Mouse (Mus musculus): ENCODE results near the gene Scube1. TPM values are rescaled to one million over a fixed set of nuclear protein-coding genes. Genes with fewer than 3 reads are reported as not detected.

Scube1 gene
- polyA plus RNA-seq, 1 experiment, result not detected

GRCm38 (mm10) chr15:83607115-83607802 is 117.6 kb downstream of the Scube1 start:
- peaks cover 3% of the 10 kb centered on the region; the same call in 1 of the 2 replicates for H3K4me1 ChIP-seq (ENCODE audit: control insufficient read depth, insufficient read depth, low read length)
- H3K4me3 ChIP-seq (replicated peaks; ENCODE audit: control insufficient read depth, low read depth, low read length), result no peak overlapping the region
- 46% methylated on average over 15 of the region's 15 CpGs for WGBS
- TF ChIP-seq CTCF (IDR thresholded peaks at IDR 0.05; ENCODE audit: control insufficient read depth, insufficient read depth, low read length) (peak; percentile 96), POLR2A (IDR thresholded peaks at IDR 0.05; ENCODE audit: borderline replicate concordance, control insufficient read depth, low read depth, low read length) (no peak)
- H3K27ac ChIP-seq (ENCODE audit: control insufficient read depth, insufficient read depth, low read depth, low read length, poor library complexity), result peak overlapping the region; percentile 59

- TF ChIP-seq CTCF (IDR thresholded peaks at IDR 0.05; ENCODE audit: control insufficient read depth, insufficient read depth, low read length) (no peak), POLR2A (IDR thresholded peaks at IDR 0.05; ENCODE audit: borderline replicate concordance, control insufficient read depth, low read depth, low read length) (0 out of 2 replicates have a peak, but pooled peaks have one; percentile 18)
- Histone ChIP-seq H3K27ac (ENCODE audit: control insufficient read depth, insufficient read depth, low read depth, low read length, poor library complexity) (peak overlapping the region; percentile 59), H3K4me1 (ENCODE audit: control insufficient read depth, insufficient read depth, low read length) (peaks cover 3% of the 10 kb centered on the region; the same call in 1 of the 2 replicates), H3K4me3 (replicated peaks; ENCODE audit: control insufficient read depth, low read depth, low read length) (no peak overlapping the region)
- WGBS, result 68% methylated on average over 8 of the region's 8 CpGs
These were observed 118.1 kb downstream of the Scube1 start for GRCm38 (mm10) chr15:83606700-83607099.

- 86% methylated on average over 11 of the region's 11 CpGs for WGBS
- peaks cover 4% of the 10 kb centered on the region for H3K4me1 ChIP-seq (ENCODE audit: control insufficient read depth, insufficient read depth, low read length)
- no peak overlapping the region for H3K4me3 ChIP-seq (replicated peaks; ENCODE audit: control insufficient read depth, low read depth, low read length)
- peak overlapping the region; percentile 28; the same call in 1 of the 2 replicates for H3K27ac ChIP-seq (ENCODE audit: control insufficient read depth, insufficient read depth, low read depth, low read length, poor library complexity)
- TF ChIP-seq CTCF (IDR thresholded peaks at IDR 0.05; ENCODE audit: control insufficient read depth, insufficient read depth, low read length) (no peak), POLR2A (IDR thresholded peaks at IDR 0.05; ENCODE audit: borderline replicate concordance, control insufficient read depth, low read depth, low read length) (no peak)
These were observed 118.6 kb downstream of the Scube1 start for GRCm38 (mm10) chr15:83606216-83606615.

GRCm38 (mm10) chr15:83603426-83603825 is 121.4 kb downstream of the Scube1 start:
- WGBS, result 89% methylated on average over 7 of the region's 7 CpGs
- TF ChIP-seq CTCF (IDR thresholded peaks at IDR 0.05; ENCODE audit: control insufficient read depth, insufficient read depth, low read length) (no peak), POLR2A (IDR thresholded peaks at IDR 0.05; ENCODE audit: borderline replicate concordance, control insufficient read depth, low read depth, low read length) (no peak)
- peaks cover 7% of the 10 kb centered on the region for H3K4me1 ChIP-seq (ENCODE audit: control insufficient read depth, insufficient read depth, low read length)
- peak overlapping the region; percentile 3; the same call in 1 of the 2 replicates for H3K27ac ChIP-seq (ENCODE audit: control insufficient read depth, insufficient read depth, low read depth, low read length, poor library complexity)
- H3K4me3 ChIP-seq (replicated peaks; ENCODE audit: control insufficient read depth, low read depth, low read length), result no peak overlapping the region

- 87% methylated on average over 1 of the region's 1 CpGs for WGBS
- TF ChIP-seq CTCF (IDR thresholded peaks at IDR 0.05; ENCODE audit: control insufficient read depth, insufficient read depth, low read length), result no peak
- TF ChIP-seq POLR2A (IDR thresholded peaks at IDR 0.05; ENCODE audit: borderline replicate concordance, control insufficient read depth, low read depth, low read length), result no peak
- Histone ChIP-seq H3K27ac (ENCODE audit: control insufficient read depth, insufficient read depth, low read depth, low read length, poor library complexity) (peak overlapping the region; percentile 84), H3K4me3 (replicated peaks; ENCODE audit: control insufficient read depth, low read depth, low read length) (no peak overlapping the region), H3K4me1 (ENCODE audit: control insufficient read depth, insufficient read depth, low read length) (peaks cover 7% of the 10 kb centered on the region)
These were observed 121.8 kb downstream of the Scube1 start for GRCm38 (mm10) chr15:83603046-83603396.

- 7% methylated on average over 13 of the region's 13 CpGs for WGBS
- Histone ChIP-seq H3K4me3 (replicated peaks; ENCODE audit: control insufficient read depth, low read depth, low read length) (no peak overlapping the region), H3K27ac (ENCODE audit: control insufficient read depth, insufficient read depth, low read depth, low read length, poor library complexity) (peak overlapping the region; percentile 84)
These were observed 122.3 kb downstream of the Scube1 start for GRCm38 (mm10) chr15:83602372-83603045.

GRCm38 (mm10) chr15:83601185-83601584 is 123.6 kb downstream of the Scube1 start:
- TF ChIP-seq POLR2A (IDR thresholded peaks at IDR 0.05; ENCODE audit: borderline replicate concordance, control insufficient read depth, low read depth, low read length), result no peak
- TF ChIP-seq CTCF (IDR thresholded peaks at IDR 0.05; ENCODE audit: control insufficient read depth, insufficient read depth, low read length), result no peak
- no peak overlapping the region for H3K4me3 ChIP-seq (replicated peaks; ENCODE audit: control insufficient read depth, low read depth, low read length)
- WGBS, result 22% methylated on average over 4 of the region's 4 CpGs
- H3K27ac ChIP-seq (ENCODE audit: control insufficient read depth, insufficient read depth, low read depth, low read length, poor library complexity), result no peak overlapping the region
- H3K4me1 ChIP-seq (ENCODE audit: control insufficient read depth, insufficient read depth, low read length), result peaks cover 7% of the 10 kb centered on the region

More at GRCm38 (mm10) chr15:83602372-83603045, 122.3 kb downstream of the Scube1 start:
- TF ChIP-seq POLR2A (IDR thresholded peaks at IDR 0.05; ENCODE audit: borderline replicate concordance, control insufficient read depth, low read depth, low read length) (no peak; the same call in 1 of the 2 replicates), CTCF (IDR thresholded peaks at IDR 0.05; ENCODE audit: control insufficient read depth, insufficient read depth, low read length) (0 out of 2 replicates have a peak, but pooled peaks have one; percentile 1)
- H3K4me1 ChIP-seq (ENCODE audit: control insufficient read depth, insufficient read depth, low read length), result peaks cover 7% of the 10 kb centered on the region

- H3K4me1 ChIP-seq (ENCODE audit: control insufficient read depth, insufficient read depth, low read length), result peaks cover 4% of the 10 kb centered on the region
- 82% methylated on average over 4 of the region's 4 CpGs for WGBS
These were observed 128.0 kb downstream of the Scube1 start for GRCm38 (mm10) chr15:83596833-83597232.

More at GRCm38 (mm10) chr15:83596833-83597232, 128.0 kb downstream of the Scube1 start:
- Histone ChIP-seq H3K4me3 (replicated peaks; ENCODE audit: control insufficient read depth, low read depth, low read length) (no peak overlapping the region), H3K27ac (ENCODE audit: control insufficient read depth, insufficient read depth, low read depth, low read length, poor library complexity) (no peak overlapping the region)
- no peak for TF ChIP-seq POLR2A (IDR thresholded peaks at IDR 0.05; ENCODE audit: borderline replicate concordance, control insufficient read depth, low read depth, low read length)
- TF ChIP-seq CTCF (IDR thresholded peaks at IDR 0.05; ENCODE audit: control insufficient read depth, insufficient read depth, low read length), result no peak

Data from bone marrow, adult 2 months (tissue).